Mouse (Mus musculus): ENCODE data around the gene Olfr652. TPM values are rescaled to one million over a fixed set of nuclear protein-coding genes. Genes with fewer than 3 reads are reported as not detected.

Olfr652 gene
- total RNA-seq (2012; rRNA removed) (not detected in 2 replicates), polyA plus RNA-seq (2012; ENCODE audit: insufficient read depth in 1 of 2, insufficient read length in 2 of 2, low read depth in 1 of 2, low replicate concordance in 2 of 2, missing spikeins in 1 of 2) (not detected)

GRCm38 (mm10) chr7:104560601-104561000 lies at the start of gene Olfr652:
Gene Olfr652 (plus strand): TSS chr7:104560901.
- TF ChIP-seq RCOR1 (IDR thresholded peaks at IDR 0.05; ENCODE audit: low read depth, low read length) (no peak), JUND (IDR thresholded peaks at IDR 0.05; ENCODE audit: low read depth, low read length) (no peak), TCF12 (IDR thresholded peaks at IDR 0.05; ENCODE audit: low read depth, low read length) (no peak), POLR2AphosphoS2 (IDR thresholded peaks at IDR 0.05; ENCODE audit: low read length) (no peak), UBTF (IDR thresholded peaks at IDR 0.05; ENCODE audit: borderline replicate concordance, insufficient read depth, low read depth, low read length) (no peak), MYC (IDR thresholded peaks at IDR 0.05; ENCODE audit: low read depth, low read length) (no peak), TBP (IDR thresholded peaks at IDR 0.05; ENCODE audit: low read depth, low read length) (no peak), SIN3A (IDR thresholded peaks at IDR 0.05; ENCODE audit: low read length) (no peak), KAT2A (conservative IDR thresholded peaks at IDR 0.05; ENCODE audit: low read depth, low read length) (no peak), ZC3H11A (IDR thresholded peaks at IDR 0.05; ENCODE audit: low read depth, low read length) (no peak), NELFE (IDR thresholded peaks at IDR 0.05; ENCODE audit: low read depth, low read length) (no peak), MXI1 (IDR thresholded peaks at IDR 0.05; ENCODE audit: low read depth, low read length) (no peak), BHLHE40 (IDR thresholded peaks at IDR 0.05; ENCODE audit: borderline replicate concordance, low read depth, low read length) (no peak), USF2 (IDR thresholded peaks at IDR 0.05; ENCODE audit: borderline replicate concordance in 1 of 2, insufficient read depth in 1 of 2, low read depth in 1 of 2, low read length in 2 of 2) (no peak), ETS1 (IDR thresholded peaks at IDR 0.05; ENCODE audit: low read depth, low read length) (no peak)
- Histone ChIP-seq H3K36me3 (ENCODE audit: control insufficient read depth in 1 of 2, insufficient read depth in 2 of 2, low read length in 2 of 2) (no peaks in the 10 kb centered on the region), H3K79me2 (ENCODE audit: control insufficient read depth, insufficient read depth, low read length, poor library complexity) (no peaks in the 10 kb centered on the region), H3K4me1 (ENCODE audit: control insufficient read depth in 1 of 2, insufficient read depth in 2 of 2, low read length in 2 of 2) (no peaks in the 10 kb centered on the region), H3K9ac (ENCODE audit: control insufficient read depth, low read depth, low read length, poor library complexity, severe bottlenecking) (no peak within 1 kb of the TSS), H3K27me3 (ENCODE audit: control insufficient read depth in 1 of 2, insufficient read depth in 2 of 2, low read length in 2 of 2) (no peaks in the 10 kb centered on the region), H3K27ac (ENCODE audit: control insufficient read depth, low read depth, low read length) (no peak within 1 kb of the TSS), H3K4me3 (ENCODE audit: control insufficient read depth in 1 of 2, insufficient read depth in 1 of 2, low read depth in 2 of 2, low read length in 2 of 2) (no peak within 1 kb of the TSS), H3K9me3 (replicated peaks; ENCODE audit: insufficient read depth, low read length) (no peaks in the 10 kb centered on the region)
- DNase-seq (ENCODE audit: low read depth, low spot score) = no peak

- no peak for TF ChIP-seq NRF1 (IDR thresholded peaks at IDR 0.05; ENCODE audit: insufficient read depth, low read depth, low read length, poor library complexity, severe bottlenecking)
- TF ChIP-seq TAL1 (IDR thresholded peaks at IDR 0.05; ENCODE audit: low read length) = no peak
- TF ChIP-seq ELF1 (IDR thresholded peaks at IDR 0.05; ENCODE audit: low read depth, low read length) = no peak
- TF ChIP-seq ETS1 (IDR thresholded peaks at IDR 0.05; ENCODE audit: low read depth, low read length) = no peak
- Histone ChIP-seq H3K4me3 (ENCODE audit: control insufficient read depth in 1 of 2, insufficient read depth in 1 of 2, low read depth in 2 of 2, low read length in 2 of 2) (no peak within 1 kb of the TSS), H3K9ac (ENCODE audit: control insufficient read depth, low read depth, low read length, poor library complexity, severe bottlenecking) (no peak within 1 kb of the TSS)
These were observed 10.9 kb upstream of the Olfr652 start, which contains the start of gene Olfr651 for GRCm38 (mm10) chr7:104549833-104550232. Gene Olfr651 (plus strand): TSS chr7:104550133.

More at GRCm38 (mm10) chr7:104549833-104550232, 10.9 kb upstream of the Olfr652 start, which contains the start of gene Olfr651:
- Histone ChIP-seq H3K36me3 (ENCODE audit: control insufficient read depth in 1 of 2, insufficient read depth in 2 of 2, low read length in 2 of 2) (no peaks in the 10 kb centered on the region), H3K79me2 (ENCODE audit: control insufficient read depth, insufficient read depth, low read length, poor library complexity) (no peaks in the 10 kb centered on the region), H3K4me1 (ENCODE audit: control insufficient read depth in 1 of 2, insufficient read depth in 2 of 2, low read length in 2 of 2) (no peaks in the 10 kb centered on the region), H3K27ac (ENCODE audit: control insufficient read depth, low read depth, low read length) (no peak within 1 kb of the TSS), H3K27me3 (ENCODE audit: control insufficient read depth in 1 of 2, insufficient read depth in 2 of 2, low read length in 2 of 2) (no peaks in the 10 kb centered on the region), H3K9me3 (replicated peaks; ENCODE audit: insufficient read depth, low read length) (no peaks in the 10 kb centered on the region)
- DNase-seq (ENCODE audit: low read depth, low spot score) = no peak
